Mouse (Mus musculus) fibroblast of lung, adult 2 months (primary cell): ENCODE measurements around the gene Fbxo33.
"Not testable (repeated sequence)": the region's sequence is repeated elsewhere in the genome, so short reads cannot be mapped to it uniquely, and the experiment has no call there.

ENCODE experiments used
- DNase-seq: peaks from one replicate; pipeline ENCODE4 v3.0.0-alpha.2; 2011; ENCODE audit warnings: low read depth

Fbxo33 gene

GRCm38 (mm10) chr12:59219325-59220225, at the start of gene Fbxo33:
Gene Fbxo33, minus strand, starts transcription at chr12:59219725.
- peak; percentile 91 for DNase-seq

DNA sequence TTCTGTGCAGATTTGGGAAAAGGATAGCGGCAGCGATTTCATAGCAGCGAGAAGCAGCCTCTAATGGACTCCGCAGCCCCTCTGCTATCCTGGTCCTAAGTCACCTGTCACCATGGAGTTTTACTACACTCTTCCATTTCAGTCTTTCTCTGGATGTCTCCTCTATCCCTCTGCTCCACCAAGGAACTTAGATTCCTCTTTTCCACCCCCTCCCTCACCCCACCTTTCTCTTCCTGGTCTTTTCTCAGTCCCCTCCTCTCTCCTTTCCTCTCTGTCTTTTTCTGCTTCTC, 46.4 kb upstream of the Fbxo33 start:
- DNase-seq = no peak

DNA sequence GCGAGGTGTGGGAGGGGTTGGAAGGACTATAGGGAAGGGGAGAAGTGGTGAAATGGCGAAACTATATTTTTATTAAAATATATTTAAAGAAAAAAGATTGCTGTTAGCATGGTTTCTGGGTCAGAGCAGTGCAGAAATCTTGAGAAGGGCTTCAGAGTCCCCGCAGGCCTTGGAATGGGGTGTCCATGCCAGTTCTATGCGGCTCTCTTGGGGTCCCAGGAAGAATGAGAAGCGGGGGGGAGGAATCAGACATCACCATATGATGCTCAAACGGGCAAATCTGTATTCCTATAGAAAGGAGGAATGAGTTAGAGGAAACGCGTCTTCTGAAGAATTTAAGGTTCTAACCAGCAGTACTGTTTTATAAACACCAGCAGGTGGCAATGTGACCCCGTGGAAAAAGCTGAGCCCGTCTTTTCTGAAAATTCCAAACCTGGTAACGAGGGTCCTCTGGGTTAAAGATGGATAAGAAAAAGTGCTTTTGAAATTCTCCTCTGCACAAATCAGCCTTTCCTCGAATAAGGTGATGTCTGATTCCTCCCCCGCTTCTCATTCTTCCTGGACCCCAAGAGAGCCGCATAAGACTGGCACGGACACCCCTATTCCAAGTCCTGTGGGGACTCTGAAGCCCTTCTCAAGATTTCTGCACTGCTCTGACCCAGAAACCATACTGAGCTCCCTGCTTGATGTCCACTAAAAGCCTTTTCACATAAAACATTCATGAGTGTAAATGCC, 45.8 kb upstream of the Fbxo33 start:
- DNase-seq = no peak

DNA sequence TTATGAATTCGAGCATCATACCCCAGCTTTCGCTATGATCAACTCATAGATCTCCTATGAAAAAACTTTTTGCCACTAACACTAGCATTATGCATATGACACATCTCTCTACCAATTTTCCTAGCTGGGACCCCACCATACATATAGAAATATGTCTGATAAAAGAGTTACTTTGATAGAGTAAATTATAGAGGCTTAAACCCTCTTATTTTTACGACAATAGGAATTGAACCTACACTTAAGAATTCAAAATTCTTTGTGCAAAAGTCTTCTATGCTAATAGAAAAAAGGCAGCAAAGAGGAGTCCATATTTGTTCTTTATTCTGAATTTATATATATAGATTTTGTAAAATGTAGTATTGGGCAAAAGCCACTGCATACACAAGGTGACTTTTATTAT, 43.3 kb upstream of the Fbxo33 start:
- no peak for DNase-seq

GRCm38 (mm10) chr12:59260798-59261197, 41.3 kb upstream of the Fbxo33 start:
- no peak for DNase-seq

DNA sequence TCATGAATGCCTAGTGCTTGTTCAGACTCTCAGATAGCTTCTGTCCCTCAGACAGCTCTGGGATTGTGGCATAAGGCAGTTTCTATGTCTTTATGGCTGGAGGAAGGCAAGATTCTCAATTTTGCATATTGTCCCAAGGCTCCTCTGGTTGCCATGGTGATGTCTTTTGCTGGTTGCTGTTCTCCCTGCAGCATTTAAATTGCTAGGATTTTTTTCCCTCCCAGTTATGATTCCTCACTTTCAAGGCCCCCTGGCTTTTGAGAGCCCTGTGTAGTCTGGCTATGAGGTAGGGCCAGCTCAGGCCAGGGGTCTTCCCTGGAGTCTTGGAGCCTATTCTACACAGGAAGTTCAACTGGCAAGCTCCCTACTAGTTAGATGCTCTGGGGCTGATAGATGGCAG, 40.8 kb upstream of the Fbxo33 start:
- no peak for DNase-seq

GRCm38 (mm10) chr12:59259015-59259414, 39.5 kb upstream of the Fbxo33 start:
- no peak for DNase-seq

DNA sequence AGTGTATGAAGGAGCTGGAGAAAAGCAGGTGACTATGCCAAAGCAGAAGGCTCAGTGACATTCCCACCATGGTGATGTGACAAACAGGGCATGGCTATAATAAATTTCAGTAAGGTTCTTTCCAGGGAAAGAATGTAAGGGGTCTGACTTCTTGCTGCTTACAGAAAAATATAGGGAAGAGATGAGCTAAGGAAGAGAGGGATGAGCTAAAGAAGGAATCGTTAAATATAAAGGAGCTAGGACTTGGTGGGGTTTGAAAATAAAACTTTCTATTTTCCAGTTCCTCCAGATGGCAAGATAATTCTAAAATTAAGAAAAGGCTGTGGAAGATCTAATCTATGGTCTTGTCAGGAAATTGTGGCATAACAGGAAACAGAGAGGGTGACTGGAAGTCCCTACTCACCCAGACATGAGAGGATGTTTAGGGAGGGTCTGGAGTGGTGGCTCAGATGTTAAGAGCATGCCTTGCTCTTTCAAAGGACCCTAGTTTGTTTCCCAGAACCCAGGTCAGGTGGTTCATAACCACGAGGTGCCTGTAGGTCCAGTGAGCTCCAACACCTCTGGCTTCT, 30.8 kb upstream of the Fbxo33 start:
- DNase-seq = no peak

- DNase-seq = no peak
Measured at GRCm38 (mm10) chr12:59248969-59249368, 29.4 kb upstream of the Fbxo33 start.

- DNase-seq = not testable (repeated sequence)
Measured at GRCm38 (mm10) chr12:59241031-59241430, 21.5 kb upstream of the Fbxo33 start.

DNA sequence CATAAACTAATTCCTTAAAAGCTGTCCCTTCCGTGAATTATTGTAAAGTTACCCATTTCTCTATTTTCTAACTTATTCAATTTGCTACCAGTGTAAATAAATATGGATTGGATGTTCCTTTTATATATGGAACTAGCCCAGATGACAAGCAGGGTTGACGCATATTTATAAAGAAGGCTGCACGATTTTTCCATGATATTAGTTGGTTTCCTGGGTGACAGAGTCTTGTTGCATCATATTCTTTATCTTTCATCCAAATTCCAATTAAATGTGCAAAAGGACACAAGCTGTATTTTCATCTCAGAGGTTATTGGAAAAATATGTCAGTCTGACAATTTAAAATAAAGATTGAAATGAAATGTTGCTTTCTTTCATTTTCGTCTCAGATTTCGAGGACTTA, 18.9 kb upstream of the Fbxo33 start:
- no peak for DNase-seq

- DNase-seq = no peak
Measured at GRCm38 (mm10) chr12:59228401-59228800, 8.9 kb upstream of the Fbxo33 start.

DNA sequence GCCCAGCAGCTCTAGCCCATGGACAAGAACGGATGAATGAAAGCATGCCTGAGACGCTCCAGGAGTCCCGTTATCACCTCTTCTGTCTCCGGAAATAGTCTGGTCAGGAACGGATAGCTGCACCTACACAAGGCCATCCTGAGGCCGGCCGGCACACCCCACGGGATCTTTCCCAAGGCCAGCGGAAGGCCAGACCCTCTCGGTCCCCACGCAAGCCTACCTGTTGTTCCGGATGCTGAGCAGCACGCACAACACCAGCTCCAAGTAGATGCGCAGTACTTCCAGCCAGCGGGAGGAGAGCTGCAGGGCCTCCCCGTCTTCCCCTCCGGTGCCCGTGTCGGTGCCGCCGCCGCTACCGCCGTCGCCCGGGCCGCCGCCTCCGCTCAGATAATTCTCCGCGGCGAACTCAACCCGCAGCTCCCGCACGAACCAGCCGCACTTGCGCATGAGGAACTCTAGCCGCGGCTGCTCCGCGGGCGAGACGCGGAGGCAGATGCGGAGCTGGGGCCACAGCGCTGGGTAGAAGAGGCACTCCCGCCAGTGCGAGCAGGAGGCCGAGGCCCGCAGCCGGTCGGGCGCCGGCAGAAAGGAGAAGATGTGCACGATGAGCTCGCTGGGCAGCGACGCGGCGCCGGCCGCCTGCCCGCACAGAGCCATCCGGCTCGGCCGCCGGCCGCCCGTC, 744 bp downstream of the Fbxo33 start:
- no peak for DNase-seq

GRCm38 (mm10) chr12:59217331-59217730, 2.2 kb downstream of the Fbxo33 start:
- DNase-seq = no peak

DNA sequence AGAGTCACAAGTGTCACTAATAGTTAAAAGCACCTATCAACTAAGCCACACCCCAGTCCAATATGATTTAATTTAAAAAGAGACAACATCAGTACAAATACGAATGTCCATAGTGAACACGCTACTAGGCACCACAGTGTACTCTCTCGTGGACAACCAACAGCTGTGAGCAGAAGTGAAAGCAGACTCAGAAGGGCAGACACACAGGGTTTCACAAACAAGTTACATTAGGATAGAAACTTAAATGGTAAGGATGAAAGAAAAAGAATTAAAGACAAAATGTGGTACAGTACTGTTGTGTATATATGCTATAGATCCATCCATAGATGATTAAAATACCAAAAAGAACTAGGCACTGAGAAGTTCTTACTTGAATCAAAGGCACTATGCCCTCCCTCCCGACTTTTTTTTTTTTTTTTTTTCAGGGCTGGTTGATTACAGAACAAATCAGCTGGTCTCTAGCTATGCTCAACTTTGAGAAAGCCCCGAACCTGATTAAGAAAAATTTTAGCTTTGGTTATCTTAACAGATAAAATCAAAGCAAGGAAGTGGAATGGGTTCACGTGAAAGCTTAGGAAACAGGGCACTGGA, 2.8 kb downstream of the Fbxo33 start:
- no peak for DNase-seq

DNA sequence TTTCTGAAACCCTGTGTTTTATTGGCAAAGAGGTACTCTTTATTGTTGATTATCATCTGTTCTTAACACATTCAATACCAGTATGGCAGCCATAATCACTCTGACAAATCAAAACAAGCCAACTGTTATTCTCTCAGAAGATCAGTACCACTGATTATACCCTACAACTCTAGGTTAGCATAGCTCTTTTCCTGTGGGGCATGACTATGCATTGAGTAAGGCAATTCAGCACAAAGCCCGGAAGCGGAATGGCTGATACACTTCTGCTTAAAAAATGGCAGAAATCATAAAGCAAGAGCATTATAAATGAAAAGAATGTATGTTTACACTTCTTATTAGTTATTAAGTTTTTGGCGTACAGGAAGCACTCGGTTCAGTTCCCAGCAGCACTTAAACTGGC, 3.3 kb downstream of the Fbxo33 start:
- DNase-seq = no peak

- DNase-seq = no peak
Measured at GRCm38 (mm10) chr12:59207814-59208213, 11.7 kb downstream of the Fbxo33 start.

DNA sequence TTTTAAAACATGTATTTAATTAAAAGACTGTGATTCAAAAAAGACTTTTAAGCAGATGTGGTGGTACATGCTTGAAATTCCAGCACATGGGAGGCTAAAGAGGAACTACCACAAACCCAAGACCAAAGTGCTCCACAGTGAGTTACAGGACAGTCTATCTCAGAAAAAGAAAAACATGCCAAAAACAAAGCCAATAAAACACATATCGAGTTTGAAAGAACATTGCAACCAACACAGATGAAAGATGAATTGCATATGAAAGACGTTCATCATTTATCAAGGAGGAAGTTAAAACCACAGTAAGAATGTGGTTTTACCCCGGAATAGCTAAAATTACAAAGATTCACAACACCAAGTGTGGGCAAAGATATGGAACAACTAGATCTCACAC, 12.5 kb downstream of the Fbxo33 start:
- DNase-seq = no peak

- no peak for DNase-seq
Measured at GRCm38 (mm10) chr12:59206208-59206999, 13.1 kb downstream of the Fbxo33 start.

- DNase-seq = no peak
Measured at GRCm38 (mm10) chr12:59205571-59205970, 14.0 kb downstream of the Fbxo33 start.

DNA sequence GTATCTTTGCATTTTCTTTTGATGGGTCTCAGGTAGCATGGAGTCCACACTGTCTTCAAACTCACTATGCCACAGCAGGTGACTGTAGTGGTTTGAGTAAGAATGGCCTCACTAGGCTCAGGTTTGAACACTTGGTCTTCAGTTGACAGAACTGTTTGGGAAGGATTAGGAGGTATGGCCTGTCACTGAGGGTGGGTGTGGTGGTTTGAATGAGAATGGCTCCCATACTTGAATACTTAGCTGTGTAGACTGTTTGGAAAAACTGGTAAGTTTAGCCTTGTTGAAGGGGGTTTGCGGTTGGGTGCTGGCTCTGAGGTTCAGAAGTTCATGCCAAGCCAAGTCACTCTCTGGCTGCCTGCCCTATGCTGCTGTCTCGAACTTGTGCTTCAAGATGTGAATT, 20.2 kb downstream of the Fbxo33 start:
- no peak for DNase-seq
